Mouse (Mus musculus) frontal cortex, postnatal 14 days (tissue): ENCODE data around the gene Smg6.
"Not testable (repeated sequence)": the region's sequence is repeated elsewhere in the genome, so short reads cannot be mapped to it uniquely, and the experiment has no call there.

Experiments used
- DNase-seq, 2 experiments: peaks; one replicate each; pipeline ENCODE4 v3.0.0; 2022; ENCODE audit warnings: low spot score in 2 of 2

Gene Smg6

DNA sequence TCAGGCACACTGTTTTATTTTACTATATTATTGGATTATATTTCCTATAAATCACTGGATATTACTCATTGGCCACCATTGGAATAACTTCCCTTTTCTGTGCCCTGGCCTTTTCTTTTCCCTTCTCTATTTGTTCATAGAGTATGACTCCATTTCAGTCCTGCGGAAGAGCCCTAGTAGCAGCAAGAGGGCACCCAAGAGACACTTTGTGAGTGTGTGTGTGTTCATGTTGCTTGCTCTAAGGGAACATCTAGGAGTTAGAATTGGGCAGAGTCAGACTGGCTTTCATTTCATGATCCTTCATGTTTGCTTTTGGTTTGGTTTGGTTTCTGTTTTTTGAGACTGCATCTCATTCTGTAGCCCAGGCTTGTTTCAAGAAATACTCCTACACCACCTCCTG, 68.5 kb downstream of the Smg6 start:
- DNase-seq: no peak

DNA sequence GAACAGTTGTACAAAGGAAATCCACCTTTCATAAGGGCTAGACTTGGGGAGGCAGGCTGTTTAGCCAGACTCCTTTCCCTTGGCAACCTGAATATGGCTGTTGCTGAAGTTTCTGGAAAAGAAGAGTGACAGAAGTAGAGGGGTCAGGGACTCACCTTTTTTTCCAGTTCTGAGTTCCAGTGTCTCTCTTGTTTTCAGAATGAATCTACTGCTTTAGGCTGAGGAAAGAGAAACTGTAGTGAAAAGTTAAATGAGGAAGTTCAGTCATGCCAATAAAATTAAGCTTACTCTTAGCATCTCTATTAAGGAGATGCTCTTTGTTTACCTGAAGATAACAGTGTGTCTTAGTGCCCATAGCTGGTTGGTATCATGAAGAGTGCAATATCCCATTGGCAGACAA, 69.2 kb downstream of the Smg6 start:
- DNase-seq: no peak

- DNase-seq: no peak
Observed at GRCm38 (mm10) chr11:74996482-74996881, 70.9 kb downstream of the Smg6 start.

GRCm38 (mm10) chr11:75000869-75001653, 75.4 kb downstream of the Smg6 start:
- DNase-seq: no peak

- no peak for DNase-seq
Observed at GRCm38 (mm10) chr11:75008270-75008669, 82.6 kb downstream of the Smg6 start.

DNA sequence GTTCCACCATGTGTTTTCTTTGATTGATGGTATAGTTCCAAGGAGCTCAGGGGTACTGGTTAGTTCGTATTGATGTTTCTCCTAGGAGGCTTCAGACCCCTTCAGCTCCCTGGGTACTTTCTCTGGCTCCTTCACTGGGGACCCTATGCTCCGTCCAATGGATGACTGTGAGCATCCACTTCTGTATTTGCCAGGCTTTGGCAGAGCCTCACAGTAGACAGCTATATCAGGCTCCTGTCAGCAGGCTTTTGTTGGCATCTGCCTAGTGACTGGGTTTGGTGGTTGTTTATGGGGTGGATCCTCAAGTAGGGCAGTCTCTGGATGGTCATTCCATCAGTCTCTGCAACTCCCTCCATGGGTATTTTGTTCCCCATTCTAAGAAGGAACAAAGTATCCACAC, 83.9 kb downstream of the Smg6 start:
- DNase-seq: not testable (repeated sequence)

- peak; percentile 31 to 38 for DNase-seq
Observed at GRCm38 (mm10) chr11:75012997-75013694, 87.5 kb downstream of the Smg6 start.

DNA sequence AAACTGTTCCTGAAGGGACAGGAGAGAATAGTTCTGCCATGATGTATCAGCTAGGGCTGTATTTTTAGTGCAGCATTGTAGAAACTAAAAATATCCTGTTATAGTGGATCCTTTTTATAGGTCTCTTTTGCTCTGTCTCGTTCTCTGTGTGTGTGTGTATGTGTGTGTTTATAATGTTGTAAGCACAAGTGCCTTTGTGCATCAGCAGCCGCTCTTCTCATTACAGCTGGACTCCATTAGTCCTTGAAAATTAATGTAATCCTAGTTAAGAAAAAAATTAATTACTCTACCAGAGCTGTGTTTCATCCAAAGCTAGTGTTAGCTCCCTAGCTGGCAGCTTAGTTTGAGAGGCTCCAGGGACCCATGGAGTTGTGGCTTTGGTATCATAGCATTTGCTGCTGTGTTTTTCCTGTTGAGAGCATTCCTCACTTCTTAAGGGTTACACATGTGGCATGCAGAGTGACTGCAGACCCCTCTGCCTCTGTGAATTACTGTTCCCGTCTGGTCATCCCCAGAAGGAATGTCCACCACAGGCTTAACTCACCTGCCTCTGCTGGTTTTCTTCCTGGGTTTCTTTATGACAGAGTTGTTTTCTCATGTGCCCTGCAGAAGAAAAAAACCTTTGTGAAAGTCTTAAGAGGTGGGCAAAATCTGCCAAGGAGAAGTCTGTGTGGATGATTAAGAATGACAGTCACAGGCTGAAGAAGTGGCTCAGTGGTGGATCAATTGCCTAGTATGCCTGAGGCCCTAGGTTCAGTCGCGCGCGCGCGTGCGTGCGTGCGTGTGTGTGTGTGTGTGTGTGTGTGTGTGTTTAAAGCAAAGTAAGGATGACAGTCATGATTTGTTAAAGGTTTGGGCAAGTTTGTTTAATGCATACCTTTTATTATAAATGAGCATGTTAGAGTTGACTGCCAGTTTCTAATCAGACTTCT, 88.4 kb downstream of the Smg6 start:
- no peak for DNase-seq

GRCm38 (mm10) chr11:75014816-75015215, 89.2 kb downstream of the Smg6 start:
- no peak for DNase-seq

- no peak for DNase-seq
Observed at GRCm38 (mm10) chr11:75015453-75015871, 89.8 kb downstream of the Smg6 start.

DNA sequence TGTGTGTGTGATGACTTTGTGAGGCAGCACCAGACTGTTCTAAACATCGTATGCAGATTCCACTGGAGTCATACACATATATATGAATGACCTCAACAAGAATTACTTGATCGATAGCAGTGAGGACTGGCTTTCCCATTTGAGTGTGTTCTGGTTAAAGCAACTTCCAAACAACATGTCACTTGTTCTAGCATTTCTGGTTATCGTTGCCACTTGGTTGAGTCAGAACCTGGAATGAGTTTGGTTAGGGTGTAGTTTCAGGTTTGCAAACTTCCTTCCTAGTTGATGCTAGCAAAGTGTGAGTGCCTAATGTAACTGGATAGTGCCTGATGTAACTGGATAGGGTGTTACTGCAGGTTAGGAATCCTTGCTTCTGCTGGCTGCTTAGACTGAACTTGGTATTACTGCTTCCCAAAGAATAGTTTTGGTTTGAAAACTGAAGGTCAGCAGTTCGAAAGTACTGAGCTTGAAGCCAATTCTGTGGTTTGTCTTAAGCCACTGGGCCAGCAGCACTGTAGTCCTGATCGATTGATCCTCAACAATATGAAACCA, 90.8 kb downstream of the Smg6 start:
- no peak for DNase-seq

GRCm38 (mm10) chr11:75017831-75018230, 92.2 kb downstream of the Smg6 start:
- DNase-seq: no peak

DNA sequence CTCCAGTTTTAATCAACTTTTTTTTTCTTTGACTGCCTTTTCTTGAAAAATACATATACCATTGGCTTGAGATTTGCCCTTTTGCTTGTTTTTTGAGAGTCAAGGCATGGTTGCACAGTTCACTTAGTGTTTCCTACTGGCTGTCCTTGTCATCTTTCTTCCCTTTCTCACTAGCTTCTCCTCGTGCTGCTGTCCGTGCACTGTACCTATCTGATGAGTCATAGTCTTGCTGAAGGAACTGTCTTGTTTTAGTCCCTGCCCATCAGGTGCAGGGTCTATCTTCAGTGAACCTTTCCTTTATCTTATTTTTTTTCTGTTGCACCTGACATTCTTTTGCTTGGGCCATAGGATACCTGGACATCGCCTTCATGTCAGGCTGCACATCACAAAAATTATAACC, 101.4 kb downstream of the Smg6 start:
- DNase-seq: no peak

DNA sequence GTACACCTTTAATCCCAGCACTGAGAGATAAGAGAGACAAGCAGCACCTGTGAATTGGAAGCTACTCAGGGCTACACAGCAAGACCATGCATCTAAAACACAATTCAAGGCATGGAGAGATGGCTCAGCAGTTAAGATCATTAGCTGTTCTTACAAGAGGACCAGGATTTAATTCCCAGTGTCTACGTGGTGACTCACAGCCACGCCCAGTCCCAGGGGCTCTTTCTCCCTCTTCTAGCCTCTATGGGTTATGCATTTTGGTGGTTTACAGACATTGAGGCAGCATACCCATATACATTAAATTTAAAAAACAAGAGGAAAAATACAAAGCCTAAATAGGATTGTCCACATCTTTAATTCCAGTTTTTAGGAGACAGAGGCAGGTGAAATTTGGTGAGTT, 102.0 kb downstream of the Smg6 start:
- no peak for DNase-seq

GRCm38 (mm10) chr11:75031251-75031650, 105.6 kb downstream of the Smg6 start:
- DNase-seq: no peak

DNA sequence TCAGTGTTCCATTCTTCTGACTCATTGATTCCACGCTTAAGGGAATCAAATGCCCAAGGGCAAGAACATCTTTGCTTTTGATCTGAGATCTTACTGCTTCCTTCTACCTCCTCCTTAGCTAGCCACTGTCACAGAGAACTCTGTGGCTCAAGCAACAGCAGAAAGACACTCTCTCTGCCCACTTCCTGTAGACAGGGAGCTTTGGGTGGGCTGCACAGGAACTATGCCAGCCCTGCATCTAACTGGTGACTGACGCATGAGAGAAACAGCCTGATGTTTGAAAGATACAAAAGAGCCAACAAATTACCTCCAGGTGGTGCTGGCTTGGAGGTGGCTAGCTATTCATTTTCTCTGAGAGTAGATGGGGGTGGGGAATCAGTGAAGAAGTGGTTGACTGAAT, 107.3 kb downstream of the Smg6 start:
- DNase-seq: no peak

DNA sequence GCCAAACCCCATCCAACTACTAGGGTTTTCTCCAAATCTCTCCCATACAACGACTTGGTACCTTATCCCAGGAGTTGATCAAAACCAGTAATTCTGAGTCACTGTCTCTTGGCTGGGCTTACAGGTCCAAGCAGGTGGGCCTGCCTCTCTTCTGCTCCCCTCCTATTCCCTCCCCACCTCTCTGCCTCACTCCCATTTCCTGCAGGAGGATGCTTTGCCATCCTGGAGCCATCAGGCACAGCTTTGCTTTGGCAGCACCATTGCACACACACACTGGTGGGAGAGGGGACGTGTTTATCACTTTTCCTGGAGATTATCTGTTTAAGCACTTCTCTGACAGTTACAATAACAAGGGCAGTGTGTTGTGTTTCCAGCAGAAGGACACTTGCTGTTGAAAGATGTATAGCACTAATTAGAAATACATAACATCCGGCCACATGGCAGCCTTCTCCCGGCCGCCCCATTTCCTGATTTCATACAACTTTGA, 108.0 kb downstream of the Smg6 start:
- DNase-seq: no peak

DNA sequence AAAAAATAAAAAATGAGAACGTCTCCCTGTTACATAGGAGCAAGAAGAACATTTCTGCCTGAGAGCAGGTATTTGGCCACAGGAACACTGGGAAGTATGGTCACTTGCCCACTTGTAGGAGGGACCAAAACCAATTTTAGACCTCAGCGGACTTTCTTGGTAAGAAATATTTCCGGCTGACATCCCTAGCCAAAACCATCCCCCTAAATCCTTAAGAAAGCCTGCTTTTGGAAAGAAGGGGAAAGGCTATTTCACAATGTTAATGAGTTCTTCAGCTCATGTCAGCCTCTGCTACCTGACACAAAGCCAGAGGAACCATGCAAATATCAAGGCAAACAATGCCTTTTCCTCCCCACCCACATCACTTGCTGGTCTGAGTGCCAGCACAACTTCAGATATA, 108.5 kb downstream of the Smg6 start:
- no peak for DNase-seq

GRCm38 (mm10) chr11:75044333-75044732, 118.7 kb downstream of the Smg6 start:
- DNase-seq: no peak

- DNase-seq: no peak
Observed at GRCm38 (mm10) chr11:75045822-75046221, 120.2 kb downstream of the Smg6 start.

- DNase-seq: no peak
Observed at GRCm38 (mm10) chr11:75046638-75047037, 121.0 kb downstream of the Smg6 start.

DNA sequence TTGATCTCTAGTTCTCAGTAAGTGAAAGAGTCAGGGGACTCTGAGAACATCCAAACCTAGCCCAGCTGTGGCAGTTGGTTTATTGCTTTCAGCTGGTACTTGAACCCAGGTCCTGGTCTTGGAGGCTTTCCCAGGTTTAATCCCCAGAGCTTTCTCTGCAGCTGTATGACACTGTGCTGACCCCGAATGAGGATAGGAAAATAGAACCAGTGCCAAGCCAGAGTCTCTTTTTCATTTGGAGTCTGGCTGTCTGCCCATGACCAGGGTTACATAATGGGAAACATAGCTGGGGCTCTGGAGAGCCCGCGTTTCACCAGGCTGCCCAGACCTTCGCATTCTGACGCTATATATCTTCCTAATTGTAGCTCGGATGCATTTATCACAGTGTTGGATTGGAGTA, 121.4 kb downstream of the Smg6 start:
- DNase-seq: peak; percentile 32 to 43
